Mouse (Mus musculus): Measurements from ENCODE around the gene Mfsd5. TPM values are rescaled to one million over a fixed set of nuclear protein-coding genes. Genes with fewer than 3 reads are reported as not detected.

Gene Mfsd5
- polyA plus RNA-seq, 1 experiment: 23.2 TPM

DNA sequence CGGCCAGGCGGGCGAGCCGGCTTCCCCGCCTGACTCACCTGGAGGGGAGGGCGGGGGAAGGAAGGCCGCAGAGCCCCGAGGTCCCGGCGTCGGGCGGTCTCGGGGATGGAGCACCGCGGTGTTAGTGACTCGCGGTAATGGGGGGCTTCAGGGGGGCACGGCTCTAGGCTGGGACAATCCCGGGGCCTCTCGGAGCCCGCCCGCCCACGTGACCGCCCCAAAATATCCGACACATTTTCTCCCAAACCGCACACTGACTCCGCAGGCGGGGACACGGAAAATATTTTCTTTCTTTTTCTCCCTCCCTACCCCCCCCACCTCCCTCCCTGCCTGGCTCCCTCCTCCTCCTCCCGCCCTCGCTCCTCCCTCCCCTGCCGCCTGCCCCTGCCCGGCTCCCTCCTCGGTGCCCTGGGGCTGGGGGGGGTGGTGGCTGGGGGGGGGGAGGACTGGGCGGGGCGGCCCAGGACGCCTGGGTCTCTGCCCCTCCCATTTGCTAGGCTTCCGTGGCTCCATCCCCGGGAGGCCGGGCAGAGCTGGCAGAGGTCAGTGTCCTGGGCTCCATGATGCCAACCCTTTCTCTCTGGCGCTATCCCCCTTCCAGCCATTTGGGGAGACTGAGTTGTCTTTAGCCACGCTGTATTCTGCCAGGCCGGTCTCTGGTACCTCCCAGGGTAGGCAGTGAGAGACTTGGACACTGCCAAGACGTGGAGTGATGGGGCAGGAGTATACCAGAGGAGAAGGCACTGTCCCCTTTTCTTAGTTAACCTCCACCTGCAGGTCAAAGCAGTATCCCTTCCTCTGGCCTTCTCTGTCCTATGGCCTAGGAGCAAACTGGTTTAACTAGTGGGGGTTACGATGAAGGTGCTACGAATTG is 21.8 kb upstream of the Mfsd5 start, which contains the start of gene Rarg:
TSS of gene Rarg (minus strand) at position 316 of the 874 bp plus-strand sequence.
- Histone ChIP-seq H3K27ac (ENCODE audit: insufficient read depth, low read length) (peak within 1 kb of the TSS; percentile 60), H3K9ac (ENCODE audit: low read depth, poor library complexity, severe bottlenecking) (peak within 1 kb of the TSS; percentile 95), H3K4me3 (ENCODE audit: low read depth, low read length) (peak within 1 kb of the TSS; percentile 74), H3K4me1 (ENCODE audit: control insufficient read depth, insufficient read depth, low read length) (peaks cover 8% of the 10 kb centered on the region), H3K9me3 (replicated peaks; ENCODE audit: control insufficient read depth, insufficient read depth, low read length, poor library complexity, severe bottlenecking) (no peaks in the 10 kb centered on the region), H3K27me3 (ENCODE audit: control insufficient read depth, insufficient read depth, low read length, poor library complexity, severe bottlenecking) (no peaks in the 10 kb centered on the region), H3K36me3 (ENCODE audit: control insufficient read depth, insufficient read depth, low read length, poor library complexity, severe bottlenecking) (no peaks in the 10 kb centered on the region)
- TF ChIP-seq EP300 (IDR thresholded peaks at IDR 0.05; ENCODE audit: insufficient read depth, low read depth, low read length) (no peak), CTCF (IDR thresholded peaks at IDR 0.05; ENCODE audit: low read depth, low read length) (no peak), POLR2A (IDR thresholded peaks at IDR 0.05; ENCODE audit: insufficient read depth, low read length) (no peak)

DNA sequence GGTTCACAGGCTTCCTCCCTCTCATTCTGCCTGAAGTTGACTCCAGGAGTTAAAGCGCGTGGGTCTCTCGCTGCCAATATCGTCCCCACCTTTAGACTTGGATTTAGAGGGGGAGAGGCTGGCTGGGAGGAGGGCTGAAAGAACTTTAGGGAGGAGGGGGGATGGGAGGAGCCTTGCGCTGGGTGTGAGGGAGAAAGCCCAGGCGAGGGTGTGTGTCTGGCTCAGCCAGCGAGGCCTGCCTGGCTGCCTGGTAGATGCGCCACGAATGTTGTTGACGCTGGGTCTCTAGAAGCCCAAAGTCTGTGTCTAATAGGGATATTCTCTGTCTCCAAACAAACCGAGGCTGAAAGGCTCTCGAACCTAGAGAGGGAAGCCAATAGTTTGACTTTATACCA is 21.2 kb upstream of the Mfsd5 start:
- Histone ChIP-seq H3K4me3 (ENCODE audit: low read depth, low read length) (peak overlapping the region; percentile 68), H3K27ac (ENCODE audit: insufficient read depth, low read length) (peak overlapping the region; percentile 60), H3K36me3 (ENCODE audit: control insufficient read depth, insufficient read depth, low read length, poor library complexity, severe bottlenecking) (no peaks in the 10 kb centered on the region), H3K9me3 (replicated peaks; ENCODE audit: control insufficient read depth, insufficient read depth, low read length, poor library complexity, severe bottlenecking) (no peaks in the 10 kb centered on the region), H3K27me3 (ENCODE audit: control insufficient read depth, insufficient read depth, low read length, poor library complexity, severe bottlenecking) (no peaks in the 10 kb centered on the region), H3K9ac (ENCODE audit: low read depth, poor library complexity, severe bottlenecking) (peak overlapping the region; percentile 95), H3K4me1 (ENCODE audit: control insufficient read depth, insufficient read depth, low read length) (peaks cover 6% of the 10 kb centered on the region)
- TF ChIP-seq POLR2A (IDR thresholded peaks at IDR 0.05; ENCODE audit: insufficient read depth, low read length) (peak; percentile 56), EP300 (IDR thresholded peaks at IDR 0.05; ENCODE audit: insufficient read depth, low read depth, low read length) (0 out of 2 replicates have a peak, but pooled peaks have one; percentile 40), CTCF (IDR thresholded peaks at IDR 0.05; ENCODE audit: low read depth, low read length) (no peak)

DNA sequence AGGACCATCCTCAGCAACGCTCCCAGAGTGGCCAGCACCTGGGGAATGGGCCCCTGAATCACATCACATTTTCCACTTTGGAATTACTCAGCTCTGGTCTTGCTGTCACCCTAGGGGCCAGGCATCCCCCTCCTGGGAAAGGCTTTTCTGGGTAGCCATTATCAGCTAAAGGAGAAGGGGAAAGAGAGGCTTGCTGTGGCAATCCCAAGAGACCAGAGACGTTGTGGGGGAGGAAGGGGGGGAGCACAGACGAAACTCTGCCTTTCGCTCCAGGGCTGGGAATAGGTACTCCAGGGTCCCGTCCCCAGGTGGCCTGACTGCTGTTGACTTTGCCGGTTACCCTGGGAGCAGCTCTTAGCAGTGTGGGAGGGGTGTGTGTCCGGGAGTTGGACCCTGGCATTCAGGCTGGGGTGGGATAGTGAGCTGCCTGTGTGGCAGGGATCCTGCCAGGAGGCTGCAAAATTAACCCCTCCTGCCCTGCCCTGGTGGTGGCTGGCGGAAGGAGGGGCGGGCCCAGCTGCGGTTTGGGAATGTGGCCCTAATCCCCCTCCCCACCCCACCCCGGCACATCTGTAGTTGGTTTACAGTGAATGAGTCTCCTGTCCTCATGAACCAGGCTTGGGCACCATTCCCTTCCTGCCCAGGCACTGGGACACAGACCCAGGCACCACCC is 20.5 kb upstream of the Mfsd5 start:
- Histone ChIP-seq H3K27me3 (ENCODE audit: control insufficient read depth, insufficient read depth, low read length, poor library complexity, severe bottlenecking) (no peaks in the 10 kb centered on the region), H3K36me3 (ENCODE audit: control insufficient read depth, insufficient read depth, low read length, poor library complexity, severe bottlenecking) (no peaks in the 10 kb centered on the region), H3K9me3 (replicated peaks; ENCODE audit: control insufficient read depth, insufficient read depth, low read length, poor library complexity, severe bottlenecking) (no peaks in the 10 kb centered on the region), H3K9ac (ENCODE audit: low read depth, poor library complexity, severe bottlenecking) (peak overlapping the region; percentile 38; the same call in 1 of the 2 replicates), H3K4me3 (ENCODE audit: low read depth, low read length) (peak overlapping the region; percentile 20), H3K4me1 (ENCODE audit: control insufficient read depth, insufficient read depth, low read length) (peaks cover 6% of the 10 kb centered on the region), H3K27ac (ENCODE audit: insufficient read depth, low read length) (peak overlapping the region; percentile 60)
- no peak for TF ChIP-seq POLR2A (IDR thresholded peaks at IDR 0.05; ENCODE audit: insufficient read depth, low read length)
- no peak for TF ChIP-seq CTCF (IDR thresholded peaks at IDR 0.05; ENCODE audit: low read depth, low read length)
- no peak for TF ChIP-seq EP300 (IDR thresholded peaks at IDR 0.05; ENCODE audit: insufficient read depth, low read depth, low read length)

DNA sequence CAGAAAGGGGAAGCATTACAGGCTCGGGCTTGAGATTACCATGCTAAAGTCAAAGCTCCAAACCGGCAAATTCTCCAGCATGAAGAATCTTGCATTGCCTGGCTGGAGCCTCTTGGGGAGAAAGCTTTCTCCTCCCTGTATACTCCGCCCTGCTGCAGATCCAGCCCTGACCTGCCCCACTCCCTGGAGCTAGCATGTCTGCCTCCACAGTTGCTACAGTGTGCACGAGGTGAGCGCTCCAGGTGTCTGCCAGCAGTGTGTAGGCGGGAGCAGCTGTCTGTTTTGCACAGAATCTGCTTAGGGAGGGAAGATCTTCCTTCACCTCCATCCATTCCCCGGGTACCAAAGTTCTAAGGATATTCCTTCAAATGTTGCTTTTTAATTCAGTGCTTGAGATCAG is 16.7 kb upstream of the Mfsd5 start:
- Histone ChIP-seq H3K36me3 (ENCODE audit: control insufficient read depth, insufficient read depth, low read length, poor library complexity, severe bottlenecking) (no peaks in the 10 kb centered on the region), H3K9ac (ENCODE audit: low read depth, poor library complexity, severe bottlenecking) (no peak overlapping the region; the same call in 1 of the 2 replicates), H3K27ac (ENCODE audit: insufficient read depth, low read length) (no peak overlapping the region), H3K4me3 (ENCODE audit: low read depth, low read length) (no peak overlapping the region), H3K9me3 (replicated peaks; ENCODE audit: control insufficient read depth, insufficient read depth, low read length, poor library complexity, severe bottlenecking) (no peaks in the 10 kb centered on the region), H3K27me3 (ENCODE audit: control insufficient read depth, insufficient read depth, low read length, poor library complexity, severe bottlenecking) (no peaks in the 10 kb centered on the region), H3K4me1 (ENCODE audit: control insufficient read depth, insufficient read depth, low read length) (no peaks in the 10 kb centered on the region)
- TF ChIP-seq CTCF (IDR thresholded peaks at IDR 0.05; ENCODE audit: low read depth, low read length) (no peak), EP300 (IDR thresholded peaks at IDR 0.05; ENCODE audit: insufficient read depth, low read depth, low read length) (no peak), POLR2A (IDR thresholded peaks at IDR 0.05; ENCODE audit: insufficient read depth, low read length) (no peak)

DNA sequence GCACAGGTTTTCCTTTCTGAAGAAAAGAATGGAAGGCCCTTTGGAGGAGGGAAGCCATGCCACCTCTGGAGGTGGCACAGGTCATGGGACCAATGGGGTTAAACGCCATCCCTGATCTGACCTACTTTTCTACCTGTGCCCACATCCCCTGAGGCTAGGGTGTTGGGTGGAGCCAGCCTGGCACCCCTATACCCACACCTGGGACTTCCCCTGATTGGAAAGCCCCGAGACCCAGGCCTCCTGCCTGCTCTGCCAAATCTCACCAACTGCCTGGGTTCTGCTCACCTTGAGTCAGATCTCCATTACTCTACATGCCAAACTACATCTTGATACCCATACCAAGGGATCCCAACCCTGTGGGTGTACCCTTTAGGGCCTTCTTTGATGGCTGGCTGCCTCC is 16.2 kb upstream of the Mfsd5 start:
- Histone ChIP-seq H3K27ac (ENCODE audit: insufficient read depth, low read length) (no peak overlapping the region), H3K36me3 (ENCODE audit: control insufficient read depth, insufficient read depth, low read length, poor library complexity, severe bottlenecking) (no peaks in the 10 kb centered on the region), H3K4me1 (ENCODE audit: control insufficient read depth, insufficient read depth, low read length) (no peaks in the 10 kb centered on the region), H3K27me3 (ENCODE audit: control insufficient read depth, insufficient read depth, low read length, poor library complexity, severe bottlenecking) (no peaks in the 10 kb centered on the region), H3K4me3 (ENCODE audit: low read depth, low read length) (no peak overlapping the region), H3K9me3 (replicated peaks; ENCODE audit: control insufficient read depth, insufficient read depth, low read length, poor library complexity, severe bottlenecking) (no peaks in the 10 kb centered on the region), H3K9ac (ENCODE audit: low read depth, poor library complexity, severe bottlenecking) (no peak overlapping the region)
- TF ChIP-seq POLR2A (IDR thresholded peaks at IDR 0.05; ENCODE audit: insufficient read depth, low read length) (no peak), CTCF (IDR thresholded peaks at IDR 0.05; ENCODE audit: low read depth, low read length) (no peak), EP300 (IDR thresholded peaks at IDR 0.05; ENCODE audit: insufficient read depth, low read depth, low read length) (no peak)

Measured in ES-Bruce4 (cell line).